Mouse (Mus musculus): ENCODE results near the gene Ccdc163. TPM values are rescaled to one million over a fixed set of nuclear protein-coding genes. Genes with fewer than 3 reads are reported as not detected.

The Ccdc163 gene
- polyA plus RNA-seq (2012; fragmentation: generic; extraction: Trizol) = 10 to 100 TPM; 18.1 to 28.4 TPM

GRCm38 (mm10) chr4:116708201-116708764, at the start of gene Ccdc163, which contains the start of gene Mmachc:
Gene Ccdc163 (plus strand): TSS chr4:116708509.
Gene Mmachc (minus strand): TSS chr4:116708406.

GRCm38 (mm10) chr4:116685402-116686061, 22.8 kb upstream of the Ccdc163 start, which contains the start of gene Prdx1:
Gene Prdx1 (plus strand): TSS chr4:116685544.

GRCm38 (mm10) chr4:116720343-116721097, 12.2 kb downstream of the Ccdc163 start, which contains the start of gene Tesk2:
Gene Tesk2 (plus strand): TSS chr4:116720948.

Other genes starting within 250 kb of the Ccdc163 start
- 10 to 100 TPM; 19.0 to 22.8 TPM for gene Mast2, start 244.3 kb upstream of the Ccdc163 start, polyA plus RNA-seq (2012; fragmentation: generic; extraction: Trizol)
- 1 to 10 TPM in 1 of 2 experiments, under 1 TPM in 1; 0.43 to 3.4 TPM for gene Ipp, start 201.0 kb upstream of the Ccdc163 start, polyA plus RNA-seq (2012; fragmentation: generic; extraction: Trizol)
- 1 to 10 TPM in 1 of 2 experiments, under 1 TPM in 1; 0.77 to 4.4 TPM for gene Tmem69, start 152.6 kb upstream of the Ccdc163 start, polyA plus RNA-seq (2012; fragmentation: generic; extraction: Trizol)
- 10 to 100 TPM in 1 of 2 experiments, under 1 TPM in 1; 0.90 to 13.5 TPM for gene Gpbp1l1, start 150.9 kb upstream of the Ccdc163 start, polyA plus RNA-seq (2012; fragmentation: generic; extraction: Trizol)
- 1 to 10 TPM in 1 of 2 experiments, under 1 TPM in 1; 0.08 to 2.2 TPM for gene Ccdc17, start 111.9 kb upstream of the Ccdc163 start, polyA plus RNA-seq (2012; fragmentation: generic; extraction: Trizol)
- gene Nasp, start 80.6 kb upstream of the Ccdc163 start, polyA plus RNA-seq (2012; fragmentation: generic; extraction: Trizol) = 10 to 100 TPM; 10.6 to 16.2 TPM
- gene Akr1a1, start 56.8 kb upstream of the Ccdc163 start, polyA plus RNA-seq (2012; fragmentation: generic; extraction: Trizol) = 100 to 1,000 TPM; 640 to 782 TPM
- gene Prdx1, start 23.0 kb upstream of the Ccdc163 start, polyA plus RNA-seq (2012; fragmentation: generic; extraction: Trizol) = 100 to 1,000 TPM in 1 of 2 experiments, 10 to 100 TPM in 1; 55.3 to 368 TPM
- gene Mmachc, start 103 bp upstream of the Ccdc163 start, polyA plus RNA-seq (2012; fragmentation: generic; extraction: Trizol) = 1 to 10 TPM; 4.9 to 7.6 TPM
- 1 to 10 TPM; 1.2 to 4.8 TPM for gene Tesk2, start 12.4 kb downstream of the Ccdc163 start, polyA plus RNA-seq (2012; fragmentation: generic; extraction: Trizol)
- gene Toe1, start 99.1 kb downstream of the Ccdc163 start, polyA plus RNA-seq (2012; fragmentation: generic; extraction: Trizol) = 10 to 100 TPM in 1 of 2 experiments, 1 to 10 TPM in 1; 5.7 to 18.4 TPM
- gene Mutyh, start 99.2 kb downstream of the Ccdc163 start, polyA plus RNA-seq (2012; fragmentation: generic; extraction: Trizol) = 1 to 10 TPM; 5.3 to 5.8 TPM
- 1 to 10 TPM in 1 of 2 experiments, under 1 TPM in 1; 0.70 to 1.7 TPM for gene Hpdl, start 113.2 kb downstream of the Ccdc163 start, polyA plus RNA-seq (2012; fragmentation: generic; extraction: Trizol)
- under 1 TPM in 1 of 2 experiments, not detected in 1; 0.01 TPM for gene Zswim5, start 168.9 kb downstream of the Ccdc163 start, polyA plus RNA-seq (2012; fragmentation: generic; extraction: Trizol)